Mouse (Mus musculus) liver, adult 2 months (tissue): ENCODE measurements around the gene Wipf2. TPM values are rescaled to one million over a fixed set of nuclear protein-coding genes. Genes with fewer than 3 reads are reported as not detected.

Experiments
- DNase-seq: peaks from one replicate; pipeline ENCODE4 v3.0.0-alpha.2; 2011; ENCODE audit warnings: low read depth, low spot score; ENCODE audit errors: extremely low read depth
- H3K27ac ChIP-seq: fragments of 200-500 bp; replicated peaks from 2 replicates; pipeline ENCODE4 v1.5.1; 2012; ENCODE audit warnings: low read depth, mild to moderate bottlenecking, control low read depth, inconsistent platforms, low read length; ENCODE audit not compliant: insufficient read depth
- H3K27me3 ChIP-seq: fragments of 200-500 bp; 2 replicates; pipeline ENCODE4 v1.6.1; 2012; ENCODE audit warnings: mild to moderate bottlenecking, moderate library complexity, low read length, inconsistent platforms; ENCODE audit not compliant: control insufficient read depth, insufficient read depth
- H3K36me3 ChIP-seq: fragments of 200-500 bp; 2 replicates; pipeline ENCODE4 v1.6.1; 2012; ENCODE audit warnings: low read length, inconsistent platforms; ENCODE audit not compliant: control insufficient read depth, insufficient read depth
- H3K4me1 ChIP-seq: fragments of 200-500 bp; 2 replicates; pipeline ENCODE4 v1.6.1; 2011; ENCODE audit warnings: low read length; ENCODE audit not compliant: control insufficient read depth, insufficient read depth
- H3K4me3 ChIP-seq: fragments of 200-500 bp; 2 replicates; pipeline ENCODE4 v1.5.1; 2011; ENCODE audit warnings: low read depth, mild to moderate bottlenecking, control low read depth, low read length, moderate library complexity; ENCODE audit not compliant: insufficient read depth
- H3K79me2 ChIP-seq: fragments of 200-500 bp; 2 replicates; pipeline ENCODE4 v1.6.1; 2012; ENCODE audit warnings: inconsistent platforms, mild to moderate bottlenecking, low read length, moderate library complexity; ENCODE audit not compliant: control insufficient read depth, insufficient read depth
- H3K9ac ChIP-seq: fragments of 200-500 bp; 2 replicates; pipeline ENCODE4 v1.6.1; 2012; ENCODE audit warnings: low read depth, mild to moderate bottlenecking, control low read depth, inconsistent platforms, low read length
- CTCF ChIP-seq: fragments of 200-500 bp; IDR thresholded peaks from 2 replicates; pipeline ENCODE4 v1.5.1; 2011; ENCODE audit warnings: low read depth, low read length, control low read depth
- POLR2A ChIP-seq: fragments of 200-500 bp; IDR thresholded peaks from 2 replicates; pipeline ENCODE4 v1.6.1; 2011; ENCODE audit warnings: low read length, control low read depth; ENCODE audit not compliant: insufficient read depth; ENCODE audit errors: extremely low read depth
- WGBS: fragments of 180-500 bp; shearing (Covaris S2); methylation state at CpG from one replicate; pipeline ENCODE4 v1.1.7; 2018; 5-methylcytosine and 5-hydroxymethylcytosine counted together
- polyA plus RNA-seq: library from polyadenylated mRNA; depleted of rRNA; stranded (reverse); fragments of >200 nt; gene quantifications from 2 replicates; pipeline ENCODE4 v1.2.3, GENCODE M21; 2012
- total RNA-seq: library from RNA; depleted of rRNA; stranded (reverse); fragments of >200 nt; gene quantifications from 2 replicates; pipeline ENCODE4 v1.2.3, GENCODE M21; 2014

Gene Wipf2
- total and polyA plus RNA-seq, 2 experiments, result 1.5 to 3.1 TPM

GRCm38 (mm10) chr11:98889977-98890376 is 26.5 kb downstream of the Wipf2 start:
- Histone ChIP-seq H3K27me3 (no peaks in the 10 kb centered on the region), H3K4me3 (no peak overlapping the region), H3K79me2 (no peaks in the 10 kb centered on the region), H3K27ac (no peak overlapping the region), H3K4me1 (no peaks in the 10 kb centered on the region), H3K36me3 (peaks cover 42% of the 10 kb centered on the region), H3K9ac (no peak overlapping the region)
- 92% methylated on average over 5 of the region's 5 CpGs for WGBS
- no peak for TF ChIP-seq POLR2A
- TF ChIP-seq CTCF, result no peak
- DNase-seq, result no peak

GRCm38 (mm10) chr11:98892426-98892825 is 29.0 kb downstream of the Wipf2 start:
- no peak for DNase-seq
- peaks cover 27% of the 10 kb centered on the region for H3K36me3 ChIP-seq
- no peaks in the 10 kb centered on the region for H3K79me2 ChIP-seq
- H3K27ac ChIP-seq, result no peak overlapping the region
- no peaks in the 10 kb centered on the region for H3K4me1 ChIP-seq
- H3K27me3 ChIP-seq, result no peaks in the 10 kb centered on the region
- no peak overlapping the region for H3K9ac ChIP-seq
- 88% methylated on average over 5 of the region's 5 CpGs for WGBS
- H3K4me3 ChIP-seq, result no peak overlapping the region
- TF ChIP-seq CTCF (no peak), POLR2A (no peak)

GRCm38 (mm10) chr11:98900529-98901125 is 37.2 kb downstream of the Wipf2 start:
- Histone ChIP-seq H3K4me3 (no peak overlapping the region), H3K9ac (no peak overlapping the region), H3K79me2 (no peaks in the 10 kb centered on the region), H3K36me3 (peaks cover 13% of the 10 kb centered on the region; the same call in 1 of the 2 replicates), H3K4me1 (no peaks in the 10 kb centered on the region), H3K27ac (no peak overlapping the region), H3K27me3 (no peaks in the 10 kb centered on the region)
- DNase-seq, result no peak
- TF ChIP-seq POLR2A (no peak), CTCF (no peak)
- 83% methylated on average over 12 of the region's 12 CpGs for WGBS

GRCm38 (mm10) chr11:98902621-98903245 is 39.3 kb downstream of the Wipf2 start:
- Histone ChIP-seq H3K9ac (no peak overlapping the region), H3K4me1 (no peaks in the 10 kb centered on the region), H3K27ac (no peak overlapping the region), H3K27me3 (no peaks in the 10 kb centered on the region), H3K79me2 (no peaks in the 10 kb centered on the region), H3K36me3 (peaks cover 7% of the 10 kb centered on the region; the same call in 1 of the 2 replicates), H3K4me3 (no peak overlapping the region)
- no peak for DNase-seq
- 87% methylated on average over 10 of the region's 10 CpGs for WGBS
- no peak for TF ChIP-seq POLR2A
- TF ChIP-seq CTCF, result no peak

GRCm38 (mm10) chr11:98904577-98904976 is 41.1 kb downstream of the Wipf2 start:
- no peaks in the 10 kb centered on the region for H3K27me3 ChIP-seq
- DNase-seq, result no peak
- TF ChIP-seq CTCF, result no peak
- TF ChIP-seq POLR2A, result no peak
- no peaks in the 10 kb centered on the region for H3K79me2 ChIP-seq
- 61% methylated on average over 2 of the region's 2 CpGs for WGBS
- no peak overlapping the region for H3K27ac ChIP-seq
- no peak overlapping the region for H3K4me3 ChIP-seq
- H3K4me1 ChIP-seq, result peaks cover 3% of the 10 kb centered on the region; the same call in 1 of the 2 replicates
- no peak overlapping the region for H3K9ac ChIP-seq
- peaks cover 4% of the 10 kb centered on the region; the same call in 1 of the 2 replicates for H3K36me3 ChIP-seq

GRCm38 (mm10) chr11:98905033-98905432 is 41.6 kb downstream of the Wipf2 start:
- no peaks in the 10 kb centered on the region for H3K27me3 ChIP-seq
- WGBS, result 61% methylated on average over 7 of the region's 7 CpGs
- no peak for TF ChIP-seq POLR2A
- no peak for TF ChIP-seq CTCF
- H3K4me1 ChIP-seq, result peaks cover 3% of the 10 kb centered on the region; the same call in 1 of the 2 replicates
- no peak for DNase-seq
- H3K79me2 ChIP-seq, result no peaks in the 10 kb centered on the region
- no peak overlapping the region for H3K4me3 ChIP-seq
- peaks cover 3% of the 10 kb centered on the region; the same call in 1 of the 2 replicates for H3K36me3 ChIP-seq
- H3K9ac ChIP-seq, result no peak overlapping the region
- H3K27ac ChIP-seq, result no peak overlapping the region
